Mouse (Mus musculus) midbrain, postnatal 0 days (tissue): ENCODE measurements around the gene Amhr2. TPM values are rescaled to one million over a fixed set of nuclear protein-coding genes. Genes with fewer than 3 reads are reported as not detected.

Source experiments
- ATAC-seq: fragments of 200-750 bp; cut with Nextera tagmentation; 2 replicates; pipeline ENCODE4 v1.8.0; 2017; ENCODE audit warnings: moderate number of reproducible peaks, mild to moderate bottlenecking, moderate TSS enrichment, moderate library complexity; ENCODE audit not compliant: low FRiP score
- DNase-seq: peaks from one replicate; pipeline ENCODE4 v3.0.0-alpha.2; 2015; ENCODE audit warnings: low spot score
- H3K27ac ChIP-seq: fragments of 300-500 bp; sonication (generic); 2 replicates; pipeline ENCODE4 v1.5.1; 2014; ENCODE audit warnings: low read depth, mild to moderate bottlenecking, low read length, mixed read lengths
- H3K27me3 ChIP-seq: fragments of 300-500 bp; sonication (generic); 2 replicates; pipeline ENCODE4 v1.6.1; 2014; ENCODE audit warnings: low read length, control low read depth, mixed read lengths; ENCODE audit not compliant: insufficient read depth
- H3K36me3 ChIP-seq: fragments of 300-500 bp; sonication (generic); 2 replicates; pipeline ENCODE4 v1.6.1; 2014; ENCODE audit warnings: low read length, control low read depth, mixed read lengths; ENCODE audit not compliant: insufficient read depth
- H3K4me1 ChIP-seq: fragments of 300-500 bp; sonication (generic); 2 replicates; pipeline ENCODE4 v1.6.1; 2014; ENCODE audit warnings: mild to moderate bottlenecking, control low read depth, antibody characterized with exemption, low read length, mixed read lengths; ENCODE audit not compliant: insufficient read depth
- H3K4me2 ChIP-seq: fragments of 300-500 bp; sonication (generic); 2 replicates; pipeline ENCODE4 v1.6.1; 2014; ENCODE audit warnings: low read depth, mild to moderate bottlenecking, low read length, mixed read lengths; ENCODE audit not compliant: poor library complexity, severe bottlenecking
- H3K4me3 ChIP-seq: fragments of 300-500 bp; sonication (generic); 2 replicates; pipeline ENCODE4 v1.5.1; 2014; ENCODE audit warnings: low read depth, mild to moderate bottlenecking, low read length, moderate library complexity
- H3K9ac ChIP-seq: fragments of 300-500 bp; sonication (generic); replicated peaks from 2 replicates; pipeline ENCODE4 v1.6.1; 2014; ENCODE audit warnings: mild to moderate bottlenecking, low read length, moderate library complexity, mixed read lengths; ENCODE audit not compliant: poor library complexity, severe bottlenecking
- H3K9me3 ChIP-seq: fragments of 300-500 bp; sonication (generic); 2 replicates; pipeline ENCODE4 v1.6.1; 2016; ENCODE audit warnings: low read length, control low read depth
- CTCF ChIP-seq: IDR thresholded peaks from 2 replicates; pipeline ENCODE4 v1.5.1; 2016; ENCODE audit warnings: antibody characterized with exemption, mild to moderate bottlenecking
- WGBS: fragments of 180-500 bp; shearing (Covaris S2); extraction: QIAGEN DNeasy Blood & Tissue Kit; methylation state at CpG from one replicate; pipeline ENCODE4 v1.1.7; 2014; 5-methylcytosine and 5-hydroxymethylcytosine counted together
- polyA plus RNA-seq: library from polyadenylated mRNA; unstranded; fragments of >200 nt; fragmentation: Nextera tagmentation; extraction: Ambion mirVana; gene quantifications from 2 replicates; pipeline ENCODE4 v1.2.1, GENCODE M21; 2015
- total RNA-seq: library from RNA; depleted of rRNA; stranded (reverse); fragments of >200 nt; gene quantifications from 2 replicates; pipeline ENCODE4 v1.2.3, GENCODE M21; 2014

Gene Amhr2
- total and polyA plus RNA-seq, 2 experiments from 2014 or later, result 0.38 to 0.60 TPM

- Histone ChIP-seq H3K4me2 (no peak overlapping the region), H3K9ac (no peak overlapping the region), H3K4me3 (no peak overlapping the region), H3K27me3 (no peaks in the 10 kb centered on the region), H3K27ac (no peak overlapping the region), H3K4me1 (0 out of 2 replicates have a peak, but pooled peaks cover 3% of the 10 kb centered on the region), H3K9me3 (no peaks in the 10 kb centered on the region), H3K36me3 (no peaks in the 10 kb centered on the region)
- 98% methylated on average over 3 of the region's 3 CpGs for WGBS
- no peak for ATAC-seq
- DNase-seq, result no peak
- no peak for TF ChIP-seq CTCF
Measured at GRCm38 (mm10) chr15:102402210-102402609, 43.0 kb upstream of the Amhr2 start.

- Histone ChIP-seq H3K4me2 (peak overlapping the region; percentile 52), H3K4me1 (peaks cover 12% of the 10 kb centered on the region; the same call in 1 of the 2 replicates), H3K27ac (peak overlapping the region; percentile 98), H3K9me3 (no peaks in the 10 kb centered on the region), H3K36me3 (peaks cover 18% of the 10 kb centered on the region), H3K27me3 (no peaks in the 10 kb centered on the region), H3K9ac (peak overlapping the region; percentile 65), H3K4me3 (peak overlapping the region; percentile 42)
- TF ChIP-seq CTCF, result peak; percentile 68
- DNase-seq (no peak), ATAC-seq (no peak)
- WGBS, result 16% methylated on average over 34 of the region's 34 CpGs
Measured at GRCm38 (mm10) chr15:102404608-102405488, 40.3 kb upstream of the Amhr2 start.

GRCm38 (mm10) chr15:102405489-102406195 is 39.5 kb upstream of the Amhr2 start, which contains the start of gene Sp1:
Sp1 (plus strand) TSS chr15:102406143.
- under 1% methylated on average over 38 of the region's 38 CpGs for WGBS
- Histone ChIP-seq H3K4me1 (peaks cover 12% of the 10 kb centered on the region; the same call in 1 of the 2 replicates), H3K9ac (peak within 1 kb of the TSS; percentile 96), H3K4me2 (peak within 1 kb of the TSS; percentile 62), H3K27me3 (no peaks in the 10 kb centered on the region), H3K36me3 (peaks cover 20% of the 10 kb centered on the region), H3K9me3 (no peaks in the 10 kb centered on the region), H3K4me3 (peak within 1 kb of the TSS; percentile 80), H3K27ac (peak within 1 kb of the TSS; percentile 98)
- TF ChIP-seq CTCF, result 0 out of 2 replicates have a peak, but pooled peaks have one; percentile 1
- peak; percentile 98 for ATAC-seq
- DNase-seq, result peak; percentile 100

GRCm38 (mm10) chr15:102406196-102406911 is 38.8 kb upstream of the Amhr2 start:
- peaks cover 12% of the 10 kb centered on the region; the same call in 1 of the 2 replicates for H3K4me1 ChIP-seq
- H3K36me3 ChIP-seq, result peaks cover 21% of the 10 kb centered on the region

GRCm38 (mm10) chr15:102406912-102407580 is 38.1 kb upstream of the Amhr2 start:
- WGBS, result 20% methylated on average over 3 of the region's 3 CpGs
- Histone ChIP-seq H3K27me3 (no peaks in the 10 kb centered on the region), H3K9me3 (no peaks in the 10 kb centered on the region), H3K27ac (peak overlapping the region; percentile 94), H3K9ac (peak overlapping the region; percentile 96), H3K4me3 (peak overlapping the region; percentile 80), H3K4me1 (peaks cover 12% of the 10 kb centered on the region; the same call in 1 of the 2 replicates), H3K36me3 (peaks cover 21% of the 10 kb centered on the region), H3K4me2 (peak overlapping the region; percentile 62)
- DNase-seq (no peak), ATAC-seq (no peak)
- no peak for TF ChIP-seq CTCF

More at GRCm38 (mm10) chr15:102406196-102406911, 38.8 kb upstream of the Amhr2 start:
- no peak for TF ChIP-seq CTCF
- H3K9ac ChIP-seq, result peak overlapping the region; percentile 96
- H3K9me3 ChIP-seq, result no peaks in the 10 kb centered on the region
- peak; percentile 62 for DNase-seq
- no peak for ATAC-seq
- H3K4me3 ChIP-seq, result peak overlapping the region; percentile 80
- peak overlapping the region; percentile 94 for H3K27ac ChIP-seq
- peak overlapping the region; percentile 62 for H3K4me2 ChIP-seq
- under 1% methylated on average over 26 of the region's 69 CpGs for WGBS
- H3K27me3 ChIP-seq, result no peaks in the 10 kb centered on the region
